ENCODE assay signal across 8 mouse cellular contexts in the genomic region with DNA sequence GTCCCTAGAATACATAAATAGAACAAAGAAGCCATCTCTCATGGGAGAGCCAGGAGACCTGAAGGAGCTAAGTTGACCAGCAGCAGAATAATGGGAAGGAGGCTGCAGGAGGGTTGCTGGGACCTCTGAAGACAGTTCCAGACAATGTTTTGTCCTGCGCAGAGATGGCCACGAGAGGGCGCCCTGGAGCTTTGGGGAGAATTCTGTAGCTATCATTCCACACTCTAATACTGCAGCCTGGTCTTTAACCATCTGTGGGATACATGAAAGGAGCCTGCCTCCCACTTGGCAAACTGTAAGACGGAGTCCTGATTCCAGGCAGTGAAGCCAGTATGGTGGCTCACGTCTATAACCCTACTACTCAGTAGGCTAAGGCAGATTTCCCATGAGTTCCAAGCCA. TPM values are rescaled to one million over a fixed set of nuclear protein-coding genes. Genes with fewer than 3 reads are reported as not detected.
A peak's percentile ranks its signal among the peaks of the same experiment; 100 is the strongest.
DNase-seq lines count a peak whose midpoint lies in the region; ATAC-seq and TF ChIP-seq lines count a peak whose summit lies in the region.

No protein-coding gene starts in this region.

- WGBS in forebrain, embryonic 10.5 days: 30% methylated on average over 5 of the region's 5 CpGs
- WGBS in hindbrain, embryonic 16.5 days: 36% methylated on average over 5 of the region's 5 CpGs
- WGBS in spleen, adult 2 months: 23% methylated on average over 5 of the region's 5 CpGs

- no peak overlapping the region for H3K9ac ChIP-seq in hindbrain, embryonic 16.5 days (ENCODE audit: low read depth, low read length)

- H3K4me2 ChIP-seq in hindbrain, embryonic 16.5 days (ENCODE audit: low read length): no peak overlapping the region

- POLR2A ChIA-PET in Patski (lab: Charles Lee): no interaction called here

- TF ChIP-seq CTCF in Patski (IDR thresholded peaks at IDR 0.05): peak; percentile 77
- TF ChIP-seq CTCF in brain, embryonic 14.5 days (IDR thresholded peaks at IDR 0.05; ENCODE audit: borderline replicate concordance, extremely low read depth, insufficient read depth, insufficient read length): peak; percentile 81
- TF ChIP-seq CTCF in spleen, adult 2 months (IDR thresholded peaks at IDR 0.05; ENCODE audit: extremely low read depth, insufficient read depth, insufficient read length, insufficient replicate concordance): peak; percentile 87; the same call in 1 of the 2 replicates

- no peaks in the 10 kb centered on the region for H3K36me3 ChIP-seq in forebrain, embryonic 10.5 days (replicated peaks)
- no peaks in the 10 kb centered on the region for H3K36me3 ChIP-seq in hindbrain, embryonic 16.5 days (ENCODE audit: control insufficient read depth, insufficient read depth, low read length)
- no peaks in the 10 kb centered on the region for H3K36me3 ChIP-seq in spleen, adult 2 months (ENCODE audit: control insufficient read depth, insufficient read depth, low read length)

- TF ChIP-seq POLR2A in brain, embryonic 14.5 days (IDR thresholded peaks at IDR 0.05; ENCODE audit: borderline replicate concordance, extremely low read depth, insufficient read depth, insufficient read length, poor library complexity, severe bottlenecking): no peak
- TF ChIP-seq POLR2A in spleen, adult 2 months (IDR thresholded peaks at IDR 0.05; ENCODE audit: low read depth, low read length): no peak

- H3K9me3 ChIP-seq in forebrain, embryonic 10.5 days: no peaks in the 10 kb centered on the region
- no peaks in the 10 kb centered on the region for H3K9me3 ChIP-seq in hindbrain, embryonic 16.5 days (ENCODE audit: control insufficient read depth, low read length)

- CTCF ChIA-PET in Patski (lab: Charles Lee): no interaction called here

- H3K4me3 ChIP-seq in forebrain, embryonic 10.5 days: no peak overlapping the region
- no peak overlapping the region for H3K4me3 ChIP-seq in hindbrain, embryonic 16.5 days (ENCODE audit: low read length)
- no peak overlapping the region for H3K4me3 ChIP-seq in spleen, adult 2 months (ENCODE audit: extremely low read depth, insufficient read depth, insufficient read length)

- peaks cover 9% of the 10 kb centered on the region for H3K27me3 ChIP-seq in Patski
- peaks cover 25% of the 10 kb centered on the region for H3K27me3 ChIP-seq in forebrain, embryonic 10.5 days (ENCODE audit: poor library complexity, severe bottlenecking)
- H3K27me3 ChIP-seq in hindbrain, embryonic 16.5 days (replicated peaks; ENCODE audit: control insufficient read depth, insufficient read depth, low read length): no peaks in the 10 kb centered on the region
- no peaks in the 10 kb centered on the region for H3K27me3 ChIP-seq in spleen, adult 2 months (ENCODE audit: control insufficient read depth, insufficient read depth, low read length)

- H3K27ac ChIP-seq in forebrain, embryonic 10.5 days: no peak overlapping the region
- no peak overlapping the region for H3K27ac ChIP-seq in hindbrain, embryonic 16.5 days (ENCODE audit: low read depth, low read length)
- no peak overlapping the region for H3K27ac ChIP-seq in spleen, adult 2 months (ENCODE audit: insufficient read depth, low read length)

- in situ Hi-C loops in Patski (cut with MboI; ENCODE audit: low pct_unique_long_range_greater_than_20kb): loop anchor here (5.0 kb wide), 1 partner anchor 130 kb away; no protein-coding TSS in a partner anchor

- H3K4me1 ChIP-seq in forebrain, embryonic 10.5 days: peaks cover 6% of the 10 kb centered on the region; the same call in 1 of the 2 replicates
- H3K4me1 ChIP-seq in hindbrain, embryonic 16.5 days (ENCODE audit: control insufficient read depth, insufficient read depth, low read depth, low read length): no peaks in the 10 kb centered on the region
- no peaks in the 10 kb centered on the region for H3K4me1 ChIP-seq in spleen, adult 2 months (ENCODE audit: control insufficient read depth, insufficient read depth, insufficient read length)

- DNase-seq in Patski (ENCODE audit: low read depth, low spot score): no peak
- peak; percentile 66 for DNase-seq in brain, embryonic 14.5 days (ENCODE audit: low read depth)
- DNase-seq in forebrain, embryonic 10.5 days (ENCODE audit: extremely low spot score, low spot score): peak; percentile 75
- peak; percentile 69 to 72 for DNase-seq in layer of hippocampus, postnatal 36 days
- peak; percentile 26 to 73 for DNase-seq in spleen, adult 2 months (ENCODE audit: low read depth in 1 of 2, low spot score in 2 of 2)

- ATAC-seq in Patski: no peak
- peak; percentile 13; the same call in 1 of the 2 replicates for ATAC-seq in hindbrain, embryonic 16.5 days
- ATAC-seq in megakaryocyte-erythroid progenitor cell, adult 5-6 weeks (replicated peaks; ENCODE audit: low FRiP score, low TSS enrichment, poor library complexity, severe bottlenecking): peak; percentile 83
- no peak for ATAC-seq in activated CD4-positive, CD25-positive, alpha-beta regulatory T cell, adult 4 months

RNA-seq across cellular contexts. Expression of gene Frrs1l, which starts 27.0 kb away (rescaled TPM):
- polyA plus RNA-seq in Patski (2021): not detected
- polyA plus RNA-seq in brain, embryonic 14.5 days (2012; rRNA removed): 9.6 and 15.1 TPM in 2 replicates
- polyA plus RNA-seq in forebrain, embryonic 10.5 days (2016; fragmentation: Nextera tagmentation; extraction: Ambion mirVana): 1.4 and 1.5 TPM in 2 replicates
- polyA plus RNA-seq in hindbrain, embryonic 16.5 days (2015; fragmentation: Nextera tagmentation; extraction: Ambion mirVana): 20.7 and 24.0 TPM in 2 replicates
- 100 to 1,000 TPM; 227 TPM for total RNA-seq in layer of hippocampus, postnatal 36 days (2021)
- total RNA-seq in megakaryocyte-erythroid progenitor cell, adult 5-6 weeks (2014; fragmentation: Nextera tagmentation): not detected in 2 replicates
- total RNA-seq in megakaryocyte-erythroid progenitor cell, adult 5-6 weeks (2017): not detected in 2 replicates
- polyA plus RNA-seq in spleen, adult 2 months (2012; rRNA removed): not detected in 2 replicates
- polyA plus RNA-seq in activated CD4-positive, CD25-positive, alpha-beta regulatory T cell, adult 4 months (2017; shearing (Covaris generic)): under 1 TPM in 1 of 2 experiments, not detected in 1; 0.16 TPM

Comparison
In these comparisons a context has a peak if more than half of its experiments do, and no peak if none do; other contexts are left out.
1. ATAC-seq: peak in hindbrain, embryonic 16.5 days (single experiment) and megakaryocyte-erythroid progenitor cell, adult 5-6 weeks (single experiment); none in Patski (single experiment) and activated CD4-positive, CD25-positive, alpha-beta regulatory T cell, adult 4 months (single experiment).
2. Peak in every context shown above with its lines, with median percentiles within 50 percentile points of each other: CTCF ChIP-seq.